Comparison of ENCODE assay signal across 10 mouse cellular contexts in the genomic region with DNA sequence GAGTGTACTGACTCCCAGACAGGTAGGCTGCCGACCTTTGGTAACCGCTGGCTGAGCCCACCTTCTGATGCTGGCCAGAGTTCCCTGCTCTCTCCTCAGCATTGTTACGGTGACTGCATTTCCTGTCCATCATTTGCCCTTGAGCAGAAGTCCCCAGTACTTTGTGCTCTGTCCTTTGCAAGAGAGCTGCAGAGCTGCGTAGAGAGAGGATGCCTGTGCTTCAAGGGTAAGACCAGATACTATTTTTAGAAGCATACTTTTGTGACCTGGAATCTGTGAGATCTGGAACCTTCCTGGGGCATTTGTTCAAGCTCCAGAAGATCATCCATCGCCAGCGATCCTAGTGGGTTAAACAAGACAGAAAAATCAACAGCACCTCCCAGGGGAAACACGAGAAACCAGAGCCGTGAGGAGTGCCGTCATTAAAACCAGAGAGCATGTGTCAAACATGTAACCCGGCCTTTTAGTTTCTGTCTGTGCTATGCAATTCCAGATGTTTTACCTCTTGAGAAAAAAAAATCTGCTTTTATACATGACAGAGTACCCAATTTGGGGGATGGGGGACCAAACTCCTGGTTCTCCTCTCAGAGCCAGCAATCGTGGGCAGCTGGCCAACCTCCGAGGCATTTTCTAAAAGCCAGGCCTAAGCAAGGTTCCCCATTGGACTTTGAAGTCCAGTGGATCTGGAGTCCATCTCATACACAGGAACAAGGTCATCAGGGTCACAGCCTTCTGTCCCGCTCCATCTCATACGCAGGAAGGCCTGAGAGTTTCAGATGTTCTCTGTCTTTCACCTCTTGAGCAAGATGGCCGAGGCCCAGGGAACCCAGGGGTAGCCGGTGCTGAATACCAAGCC.
DNase-seq lines count a peak whose midpoint lies in the region; ATAC-seq lines count a peak whose summit lies in the region.
"Had no signal": no experiment of that assay in that cellular context is flagged by ENCODE, and none has a peak within 500 bp of the region (broad histone marks: within the 10 kb centered on the region; RNA-seq: fewer than 3 reads in every experiment).

No protein-coding gene starts in this region.

- H3K4me2 ChIP-seq in limb, embryonic 11.5 days (ENCODE audit: low read depth, severe bottlenecking) = no peak overlapping the region
- H3K4me2 ChIP-seq in heart, embryonic 15.5 days = peak overlapping the region; percentile 9; the same call in 1 of the 2 replicates
- H3K4me2 ChIP-seq: forebrain, embryonic 13.5 days had no signal

- H3K4me1 ChIP-seq in limb, embryonic 11.5 days (ENCODE audit: control insufficient read depth, insufficient read depth, low read length) = peaks cover 19% of the 10 kb centered on the region
- peaks cover 55% of the 10 kb centered on the region for H3K4me1 ChIP-seq in limb, embryonic 10.5 days
- peaks cover 16% of the 10 kb centered on the region for H3K4me1 ChIP-seq in heart, embryonic 15.5 days (replicated peaks)

- H3K27ac ChIP-seq in limb, embryonic 11.5 days (replicated peaks; ENCODE audit: low read depth, low read length) = no peak overlapping the region
- no peak overlapping the region for H3K27ac ChIP-seq in limb, embryonic 10.5 days
- H3K27ac ChIP-seq in heart, embryonic 15.5 days = peak overlapping the region; percentile 58
- H3K27ac ChIP-seq: forebrain, embryonic 13.5 days had no signal

- 51% methylated on average over 16 of the region's 16 CpGs for WGBS in limb, embryonic 11.5 days
- WGBS in limb, embryonic 10.5 days = 61% methylated on average over 16 of the region's 16 CpGs
- WGBS in heart, embryonic 15.5 days = 35% methylated on average over 16 of the region's 16 CpGs

- H3K36me3 ChIP-seq in limb, embryonic 11.5 days (ENCODE audit: control insufficient read depth, insufficient read depth, low read length) = no peaks in the 10 kb centered on the region
- H3K36me3 ChIP-seq in limb, embryonic 10.5 days = no peaks in the 10 kb centered on the region
- H3K36me3 ChIP-seq in heart, embryonic 15.5 days = no peaks in the 10 kb centered on the region

- no peak overlapping the region for H3K9ac ChIP-seq in limb, embryonic 11.5 days (ENCODE audit: low read length)
- H3K9ac ChIP-seq in heart, embryonic 15.5 days = no peak overlapping the region
- H3K9ac ChIP-seq: forebrain, embryonic 13.5 days had no signal

- H3K9me3 ChIP-seq in limb, embryonic 11.5 days (ENCODE audit: control insufficient read depth, low read length) = no peaks in the 10 kb centered on the region
- no peaks in the 10 kb centered on the region for H3K9me3 ChIP-seq in limb, embryonic 10.5 days (replicated peaks)
- no peaks in the 10 kb centered on the region for H3K9me3 ChIP-seq in heart, embryonic 15.5 days (replicated peaks)
- H3K9me3 ChIP-seq: forebrain, embryonic 13.5 days; megakaryocyte, embryonic 14.5 days had no signal

- ATAC-seq in limb, embryonic 11.5 days (ENCODE audit: insufficient number of reproducible peaks, low FRiP score, low TSS enrichment, low read depth) = no peak
- no peak for ATAC-seq in heart, embryonic 15.5 days (replicated peaks; ENCODE audit: insufficient number of reproducible peaks, insufficient read depth, low FRiP score, low read depth)
- no peak for ATAC-seq in CD4-positive, CD25-positive, alpha-beta regulatory T cell, adult 4 months
- ATAC-seq: forebrain, embryonic 13.5 days had no signal

- H3K27me3 ChIP-seq in limb, embryonic 11.5 days (ENCODE audit: control insufficient read depth, insufficient read depth, low read length) = no peaks in the 10 kb centered on the region
- H3K27me3 ChIP-seq in limb, embryonic 10.5 days (ENCODE audit: low read depth, poor library complexity, severe bottlenecking) = no peaks in the 10 kb centered on the region
- no peaks in the 10 kb centered on the region for H3K27me3 ChIP-seq in heart, embryonic 15.5 days

- no peak overlapping the region for H3K4me3 ChIP-seq in limb, embryonic 11.5 days (ENCODE audit: low read depth, low read length)
- no peak overlapping the region for H3K4me3 ChIP-seq in limb, embryonic 10.5 days
- H3K4me3 ChIP-seq in heart, embryonic 15.5 days = no peak overlapping the region
- H3K4me3 ChIP-seq: forebrain, embryonic 13.5 days; megakaryocyte, embryonic 14.5 days had no signal

- peak; percentile 48 for DNase-seq in gastrocnemius, postnatal 10 days
- no peak for DNase-seq in gastrocnemius, postnatal 36 days
- DNase-seq in limb, embryonic 11.5 days (ENCODE audit: low spot score) = peak; percentile 43
- no peak for DNase-seq in limb, embryonic 10.5 days (ENCODE audit: low spot score)
- peak; percentile 52 for DNase-seq in lung, postnatal 36 days
- DNase-seq in cerebellum, adult 8-10 months = no peak

- intact Hi-C loops in gastrocnemius, postnatal 36 days (cut with DNase I) = no loop called here

Comparison
In these comparisons a context has a peak if more than half of its experiments do, and no peak if none do; other contexts are left out.
1. DNase-seq: peak in gastrocnemius, postnatal 10 days (single experiment), limb, embryonic 11.5 days (single experiment) and lung, postnatal 36 days (single experiment); none in gastrocnemius, postnatal 36 days (0 of 2), limb, embryonic 10.5 days (single experiment) and cerebellum, adult 8-10 months (single experiment).